Mouse (Mus musculus) bone marrow macrophage, adult 2 months (primary cell): Measurements from ENCODE around the gene Pitx2.

Experiments
- CTCF ChIP-seq: IDR thresholded peaks from 2 replicates; pipeline ENCODE4 v1.5.1; 2012; ENCODE audit warnings: low read depth, mild to moderate bottlenecking, low read length, moderate library complexity
- POLR2A ChIP-seq: IDR thresholded peaks from 2 replicates; pipeline ENCODE4 v1.6.1; 2012; ENCODE audit warnings: mild to moderate bottlenecking, low read depth, low read length, borderline replicate concordance

- no peak for TF ChIP-seq CTCF
- no peak for TF ChIP-seq POLR2A
Measured at GRCm38 (mm10) chr3:129220681-129221379, 21.2 kb downstream of the Pitx2 start.
